Mouse (Mus musculus) forebrain, embryonic 11.5 days (tissue): ENCODE measurements around the gene Stard8. TPM values are rescaled to one million over a fixed set of nuclear protein-coding genes. Genes with fewer than 3 reads are reported as not detected.
A peak's percentile ranks its signal among the peaks of the same experiment; 100 is the strongest.
"Not testable (repeated sequence)": the region's sequence is repeated elsewhere in the genome, so short reads cannot be mapped to it uniquely, and the experiment has no call there.

Experiments used
- ATAC-seq: fragments of 200-750 bp; cut with Nextera tagmentation; replicated peaks from 2 replicates; pipeline ENCODE4 v1.8.0; 2017; ENCODE audit warnings: moderate TSS enrichment; ENCODE audit not compliant: low FRiP score
- DNase-seq: peaks from one replicate; pipeline ENCODE4 v3.0.0-alpha.2; 2017; ENCODE audit warnings: low spot score
- H3K27ac ChIP-seq: fragments of 300-500 bp; sonication (generic); 2 replicates; pipeline ENCODE4 v1.5.1; 2014; ENCODE audit warnings: low read depth, low read length
- H3K27me3 ChIP-seq: fragments of 300-500 bp; sonication (generic); 2 replicates; pipeline ENCODE4 v1.6.1; 2014; ENCODE audit warnings: mild to moderate bottlenecking, low read length, mixed read lengths; ENCODE audit not compliant: control insufficient read depth, insufficient read depth
- H3K36me3 ChIP-seq: fragments of 300-500 bp; sonication (generic); 2 replicates; pipeline ENCODE4 v1.6.1; 2014; ENCODE audit warnings: mild to moderate bottlenecking, low read length, moderate library complexity, mixed read lengths; ENCODE audit not compliant: control insufficient read depth, insufficient read depth
- H3K4me1 ChIP-seq: fragments of 300-500 bp; sonication (generic); replicated peaks from 2 replicates; pipeline ENCODE4 v1.6.1; 2014; ENCODE audit warnings: low read length, mixed read lengths; ENCODE audit not compliant: control insufficient read depth, insufficient read depth
- H3K4me2 ChIP-seq: fragments of 300-500 bp; sonication (generic); 2 replicates; pipeline ENCODE4 v1.6.1; 2014; ENCODE audit warnings: low read depth, mild to moderate bottlenecking, low read length, moderate library complexity, mixed read lengths; ENCODE audit not compliant: severe bottlenecking
- H3K4me3 ChIP-seq: fragments of 300-500 bp; sonication (generic); 2 replicates; pipeline ENCODE4 v1.5.1; 2014; ENCODE audit warnings: low read depth, low read length
- H3K9ac ChIP-seq: fragments of 300-500 bp; sonication (generic); 2 replicates; pipeline ENCODE4 v1.6.1; 2014; ENCODE audit warnings: low read length
- H3K9me3 ChIP-seq: fragments of 300-500 bp; sonication (generic); 2 replicates; pipeline ENCODE4 v1.6.1; 2016; ENCODE audit warnings: low read length, mixed read lengths; ENCODE audit not compliant: control insufficient read depth
- WGBS: fragments of 180-500 bp; shearing (Covaris S2); extraction: QIAGEN DNeasy Blood & Tissue Kit; methylation state at CpG from one replicate; pipeline ENCODE4 v1.1.7; 2014; 5-methylcytosine and 5-hydroxymethylcytosine counted together
- polyA plus RNA-seq: library from polyadenylated mRNA; unstranded; fragments of >200 nt; fragmentation: Nextera tagmentation; extraction: Ambion mirVana; gene quantifications from 2 replicates; pipeline ENCODE4 v1.2.1, GENCODE M21; 2014

Stard8 gene
- polyA plus RNA-seq, 1 experiment from 2014 or later, result 8.9 TPM

DNA sequence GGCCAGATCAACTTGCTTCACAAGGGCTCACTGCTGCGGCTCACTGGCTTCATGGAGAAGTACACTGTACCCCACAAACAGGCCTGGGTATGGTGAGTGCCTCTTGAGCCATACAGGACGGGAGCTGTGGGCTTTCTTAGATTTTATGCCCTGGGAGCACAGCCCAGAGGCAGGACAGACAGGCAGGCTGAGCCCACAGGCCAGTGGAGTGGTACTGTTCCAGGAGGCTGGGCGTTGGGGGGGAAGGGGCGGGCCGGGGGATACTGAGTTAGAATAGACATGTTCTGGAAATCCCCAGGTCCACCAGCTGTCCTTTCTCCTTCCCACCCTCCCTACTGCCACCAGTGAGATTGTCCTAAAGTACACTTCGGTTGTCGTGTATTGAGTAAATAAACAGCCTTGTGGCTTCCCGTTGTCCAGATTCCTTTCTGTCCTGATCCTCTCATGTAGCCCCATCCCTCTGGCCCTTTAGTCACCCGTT lies 64.7 kb downstream of the Stard8 start:
- Histone ChIP-seq H3K9me3 (no peaks in the 10 kb centered on the region), H3K4me2 (no peak overlapping the region), H3K9ac (no peak overlapping the region), H3K27ac (no peak overlapping the region), H3K4me3 (no peak overlapping the region), H3K36me3 (no peaks in the 10 kb centered on the region), H3K4me1 (no peaks in the 10 kb centered on the region), H3K27me3 (peaks cover 2% of the 10 kb centered on the region; the same call in 1 of the 2 replicates)
- WGBS, result 85% methylated on average over 9 of the region's 9 CpGs
- ATAC-seq (no peak), DNase-seq (no peak)

GRCm38 (mm10) chrX:99071188-99071587 lies 68.1 kb downstream of the Stard8 start:
- peak; percentile 37 for DNase-seq
- no peak overlapping the region for H3K9ac ChIP-seq
- H3K4me2 ChIP-seq, result no peak overlapping the region
- H3K36me3 ChIP-seq, result no peaks in the 10 kb centered on the region
- WGBS, result 94% methylated on average over 7 of the region's 7 CpGs
- ATAC-seq, result no peak
- no peaks in the 10 kb centered on the region; the same call in 1 of the 2 replicates for H3K27me3 ChIP-seq
- H3K4me1 ChIP-seq, result no peaks in the 10 kb centered on the region
- no peak overlapping the region for H3K4me3 ChIP-seq
- no peaks in the 10 kb centered on the region for H3K9me3 ChIP-seq
- H3K27ac ChIP-seq, result no peak overlapping the region

DNA sequence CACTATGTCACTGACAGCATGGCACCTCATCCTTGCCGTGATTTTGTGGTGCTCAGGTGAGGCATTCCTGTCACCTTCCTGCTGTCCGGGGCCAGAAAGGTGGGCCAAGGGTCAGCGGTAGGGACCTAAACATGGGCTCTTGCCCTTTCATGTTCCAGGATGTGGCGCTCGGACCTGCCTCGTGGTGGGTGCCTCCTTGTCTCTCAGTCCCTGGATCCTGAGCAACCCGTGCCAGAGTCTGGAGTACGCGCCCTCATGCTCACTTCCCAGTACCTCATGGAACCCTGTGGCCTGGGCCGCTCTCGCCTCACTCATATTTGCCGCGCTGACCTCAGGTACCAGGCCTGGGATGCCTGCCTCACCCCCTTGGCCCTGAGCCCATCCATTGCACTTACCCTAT lies 69.5 kb downstream of the Stard8 start:
- ATAC-seq (no peak), DNase-seq (peak; percentile 39)
- no peak overlapping the region for H3K27ac ChIP-seq
- no peaks in the 10 kb centered on the region for H3K36me3 ChIP-seq
- H3K27me3 ChIP-seq, result no peaks in the 10 kb centered on the region; the same call in 1 of the 2 replicates
- H3K4me1 ChIP-seq, result no peaks in the 10 kb centered on the region
- WGBS, result 97% methylated on average over 13 of the region's 13 CpGs
- H3K4me2 ChIP-seq, result no peak overlapping the region
- H3K9ac ChIP-seq, result no peak overlapping the region
- no peak overlapping the region for H3K4me3 ChIP-seq
- no peaks in the 10 kb centered on the region for H3K9me3 ChIP-seq

- no peaks in the 10 kb centered on the region for H3K36me3 ChIP-seq
- H3K27ac ChIP-seq, result no peak overlapping the region
- no peak overlapping the region for H3K4me3 ChIP-seq
- 79% methylated on average over 5 of the region's 5 CpGs for WGBS
- no peak for ATAC-seq
- no peak overlapping the region for H3K9ac ChIP-seq
- no peaks in the 10 kb centered on the region for H3K9me3 ChIP-seq
- no peaks in the 10 kb centered on the region; the same call in 1 of the 2 replicates for H3K27me3 ChIP-seq
- H3K4me1 ChIP-seq, result no peaks in the 10 kb centered on the region
- no peak overlapping the region for H3K4me2 ChIP-seq
- DNase-seq, result no peak
Observed at GRCm38 (mm10) chrX:99075111-99075510, 72.1 kb downstream of the Stard8 start.

GRCm38 (mm10) chrX:99076460-99076859 lies 73.4 kb downstream of the Stard8 start:
- Histone ChIP-seq H3K27ac (no peak overlapping the region), H3K4me3 (no peak overlapping the region), H3K27me3 (no peaks in the 10 kb centered on the region; the same call in 1 of the 2 replicates), H3K4me2 (no peak overlapping the region), H3K9ac (no peak overlapping the region), H3K4me1 (no peaks in the 10 kb centered on the region), H3K36me3 (no peaks in the 10 kb centered on the region), H3K9me3 (no peaks in the 10 kb centered on the region)
- no peak for ATAC-seq
- 84% methylated on average over 4 of the region's 4 CpGs for WGBS
- DNase-seq, result no peak

- ATAC-seq (peak; percentile 70), DNase-seq (peak; percentile 40)
- 76% methylated on average over 2 of the region's 7 CpGs for WGBS
- H3K27me3 ChIP-seq, H3K36me3 ChIP-seq, H3K9me3 ChIP-seq, H3K27ac ChIP-seq, H3K4me2 ChIP-seq, H3K4me1 ChIP-seq, H3K4me3 ChIP-seq, H3K9ac ChIP-seq: not testable (repeated sequence)
Observed at GRCm38 (mm10) chrX:99078374-99078892, 75.4 kb downstream of the Stard8 start.

DNA sequence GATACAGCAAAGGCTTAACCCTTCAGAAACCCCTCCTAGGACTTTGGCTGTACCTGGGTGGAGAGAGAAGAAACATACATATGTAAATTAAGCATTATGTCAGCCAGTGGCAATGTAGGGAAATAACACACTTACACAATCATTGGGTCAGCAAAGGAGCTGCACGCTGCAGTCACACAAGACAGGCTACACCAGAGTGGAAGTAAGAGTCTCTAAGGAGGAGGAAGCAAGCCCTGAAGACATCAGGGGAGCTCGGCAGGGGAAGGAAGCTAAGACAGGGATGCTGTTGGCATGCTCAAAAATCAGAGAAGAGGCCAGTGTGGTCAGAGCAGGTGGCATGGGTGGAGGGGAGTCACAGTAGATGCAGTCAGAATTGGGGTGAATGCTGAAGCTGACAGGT lies 89.7 kb downstream of the Stard8 start:
- Histone ChIP-seq H3K27ac (no peak overlapping the region), H3K9ac (no peak overlapping the region), H3K36me3 (no peaks in the 10 kb centered on the region), H3K4me3 (no peak overlapping the region), H3K4me1 (no peaks in the 10 kb centered on the region), H3K9me3 (no peaks in the 10 kb centered on the region), H3K4me2 (no peak overlapping the region), H3K27me3 (peaks cover 7% of the 10 kb centered on the region)
- WGBS, result 72% methylated on average over 2 of the region's 2 CpGs
- no peak for DNase-seq
- no peak for ATAC-seq

DNA sequence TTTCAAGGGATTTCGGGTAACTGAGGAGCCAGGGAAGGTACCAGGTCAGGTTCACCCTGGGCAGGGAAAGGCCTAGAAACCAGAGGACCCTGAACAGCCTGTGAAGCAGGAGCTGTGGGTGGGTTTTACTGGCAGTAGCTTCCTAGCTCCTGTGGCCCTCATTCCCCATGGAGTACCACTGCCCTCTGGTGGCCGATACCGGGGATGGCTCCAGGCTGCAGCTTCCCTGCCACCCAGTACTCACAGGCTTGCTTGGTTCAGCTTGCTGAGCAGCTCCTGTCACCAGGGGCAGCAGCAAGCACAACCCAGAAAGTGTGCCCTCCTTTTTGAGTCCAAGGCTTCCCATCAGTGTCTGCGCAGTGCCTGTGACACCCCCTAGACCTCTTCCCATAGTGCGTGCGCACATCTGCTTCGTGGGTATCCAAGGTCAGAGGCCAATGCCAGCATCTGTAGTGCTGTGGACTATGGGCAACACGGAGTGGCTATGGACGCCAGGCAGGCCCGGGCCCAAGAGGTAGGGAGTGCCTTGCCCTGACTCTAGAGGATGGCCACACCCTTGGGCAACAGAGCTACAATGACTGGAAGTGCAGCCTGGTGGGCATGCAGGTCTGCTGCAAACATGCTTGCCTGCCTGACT lies 108.2 kb downstream of the Stard8 start:
- not testable (repeated sequence) for DNase-seq
- ATAC-seq, result peak; percentile 70
- WGBS, result 80% methylated on average over 5 of the region's 10 CpGs

GRCm38 (mm10) chrX:99119510-99119909 lies 116.5 kb downstream of the Stard8 start:
- Histone ChIP-seq H3K4me1 (no peaks in the 10 kb centered on the region), H3K4me2 (no peak overlapping the region), H3K36me3 (no peaks in the 10 kb centered on the region), H3K27ac (no peak overlapping the region), H3K9me3 (no peaks in the 10 kb centered on the region), H3K4me3 (no peak overlapping the region), H3K27me3 (no peaks in the 10 kb centered on the region; the same call in 1 of the 2 replicates), H3K9ac (no peak overlapping the region)
- DNase-seq (no peak), ATAC-seq (no peak)
- 88% methylated on average over 5 of the region's 5 CpGs for WGBS

More for the DNA sequence above, 108.2 kb downstream of the Stard8 start:
- not testable (repeated sequence) for H3K9me3 ChIP-seq, H3K4me1 ChIP-seq, H3K9ac ChIP-seq, H3K27ac ChIP-seq, H3K36me3 ChIP-seq, H3K4me3 ChIP-seq, H3K27me3 ChIP-seq, H3K4me2 ChIP-seq
